Mouse (Mus musculus) forebrain, embryonic 10.5 days (tissue): ENCODE measurements at regions not wholly inside any gene's neighbourhood (a gene's known extent, or its start where the extent isn't known, plus 50 kb on each side); places are given as distances from the start of the nearest gene placed in this dataset.

ENCODE experiments used
- DNase-seq: peaks from one replicate; pipeline ENCODE4 v3.0.0-alpha.2; 2017; ENCODE audit warnings: low spot score; ENCODE audit errors: extremely low spot score
- H3K27ac ChIP-seq: fragments of 300-500 bp; sonication (generic); 2 replicates; pipeline ENCODE4 v1.5.1; 2016; ENCODE audit warnings: mild to moderate bottlenecking
- H3K27me3 ChIP-seq: fragments of 300-500 bp; sonication (generic); 2 replicates; pipeline ENCODE4 v1.6.1; 2016; ENCODE audit warnings: mild to moderate bottlenecking; ENCODE audit not compliant: poor library complexity, severe bottlenecking
- H3K36me3 ChIP-seq: fragments of 300-500 bp; sonication (generic); replicated peaks from 2 replicates; pipeline ENCODE4 v1.6.1; 2016; ENCODE audit warnings: mild to moderate bottlenecking, moderate library complexity
- H3K4me1 ChIP-seq: fragments of 300-500 bp; sonication (generic); 2 replicates; pipeline ENCODE4 v1.6.1; 2016
- H3K4me3 ChIP-seq: fragments of 300-500 bp; sonication (generic); 2 replicates; pipeline ENCODE4 v1.5.1; 2016; ENCODE audit warnings: mild to moderate bottlenecking, moderate library complexity
- H3K9me3 ChIP-seq: fragments of 300-500 bp; sonication (generic); 2 replicates; pipeline ENCODE4 v1.6.1; 2016; ENCODE audit warnings: mild to moderate bottlenecking, moderate library complexity
- WGBS: fragments of 180-500 bp; shearing (Covaris S2); methylation state at CpG from one replicate; pipeline ENCODE4 v1.1.7; 2016; 5-methylcytosine and 5-hydroxymethylcytosine counted together

DNA sequence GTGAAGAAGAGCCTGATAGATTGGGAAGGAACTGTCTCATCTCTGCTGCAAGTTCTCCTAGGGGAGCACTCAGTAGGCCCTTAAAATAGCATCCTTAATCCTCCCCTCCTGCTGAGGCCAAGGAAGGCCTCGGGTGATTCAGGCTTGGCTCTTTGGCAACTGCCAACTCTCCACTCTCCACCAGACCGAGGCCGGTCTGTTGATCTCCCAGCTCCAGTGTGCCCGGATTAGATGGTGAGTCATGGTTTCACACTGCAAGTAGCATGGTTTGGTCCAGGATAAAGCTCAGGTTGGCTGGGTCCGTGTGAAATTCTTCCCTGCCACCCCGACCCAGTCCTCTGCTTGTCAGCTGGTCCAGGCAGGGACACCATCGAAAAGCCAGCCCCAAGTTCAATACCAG is 437.5 kb upstream of the Tbx3 start:
- no peak for DNase-seq
- Histone ChIP-seq H3K36me3 (no peaks in the 10 kb centered on the region), H3K4me1 (no peaks in the 10 kb centered on the region; the same call in 1 of the 2 replicates), H3K27ac (no peak overlapping the region), H3K4me3 (no peak overlapping the region), H3K9me3 (no peaks in the 10 kb centered on the region), H3K27me3 (no peaks in the 10 kb centered on the region)
- WGBS = 78% methylated on average over 7 of the region's 7 CpGs

DNA sequence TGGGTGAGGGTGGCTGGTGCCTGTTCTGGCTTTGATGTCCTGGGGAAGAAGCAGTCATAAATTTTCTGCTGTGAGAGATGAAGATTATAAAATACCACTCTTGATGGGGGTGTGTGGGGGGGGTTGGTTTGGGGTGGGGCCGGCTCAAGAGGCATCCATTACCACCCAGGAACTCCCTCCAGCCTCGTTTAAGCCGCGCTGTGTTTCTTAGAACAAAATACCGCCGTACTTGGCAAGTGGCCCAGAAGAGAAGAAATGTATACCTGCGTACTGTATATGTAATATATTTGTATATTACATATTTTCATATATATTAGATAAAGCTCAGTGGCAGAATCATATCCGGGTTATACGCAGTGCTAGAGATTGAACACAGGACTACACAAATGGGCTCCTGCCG is 434.6 kb upstream of the Tbx3 start:
- H3K27me3 ChIP-seq = no peaks in the 10 kb centered on the region
- no peak for DNase-seq
- H3K4me3 ChIP-seq = no peak overlapping the region
- H3K9me3 ChIP-seq = no peaks in the 10 kb centered on the region
- H3K36me3 ChIP-seq = no peaks in the 10 kb centered on the region
- H3K4me1 ChIP-seq = no peaks in the 10 kb centered on the region; the same call in 1 of the 2 replicates
- H3K27ac ChIP-seq = no peak overlapping the region
- 92% methylated on average over 10 of the region's 10 CpGs for WGBS

DNA sequence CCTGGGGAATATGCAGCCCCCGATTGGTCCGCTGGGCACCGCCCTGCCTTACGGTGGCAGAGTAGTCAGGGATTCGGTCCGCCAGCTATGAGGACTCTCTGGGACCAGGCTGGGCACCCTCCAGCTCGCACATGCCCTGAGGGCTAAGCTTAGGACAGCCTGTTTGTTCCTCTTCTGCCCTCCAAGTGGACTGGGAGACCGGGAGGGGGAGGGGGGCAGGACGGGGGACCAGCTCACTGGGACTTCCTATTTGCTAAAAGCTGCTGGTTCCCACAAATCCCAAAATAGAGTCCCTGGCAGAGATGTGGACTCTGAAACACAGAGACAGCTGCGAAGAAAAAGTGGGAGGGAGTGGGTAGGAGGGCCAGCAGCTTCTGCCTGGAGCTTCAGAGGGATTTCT is 423.6 kb upstream of the Tbx3 start:
- Histone ChIP-seq H3K4me1 (peaks cover 10% of the 10 kb centered on the region), H3K27ac (no peak overlapping the region; the same call in 1 of the 2 replicates), H3K4me3 (no peak overlapping the region), H3K27me3 (no peaks in the 10 kb centered on the region; the same call in 1 of the 2 replicates), H3K9me3 (no peaks in the 10 kb centered on the region), H3K36me3 (no peaks in the 10 kb centered on the region)
- no peak for DNase-seq
- 47% methylated on average over 10 of the region's 10 CpGs for WGBS

DNA sequence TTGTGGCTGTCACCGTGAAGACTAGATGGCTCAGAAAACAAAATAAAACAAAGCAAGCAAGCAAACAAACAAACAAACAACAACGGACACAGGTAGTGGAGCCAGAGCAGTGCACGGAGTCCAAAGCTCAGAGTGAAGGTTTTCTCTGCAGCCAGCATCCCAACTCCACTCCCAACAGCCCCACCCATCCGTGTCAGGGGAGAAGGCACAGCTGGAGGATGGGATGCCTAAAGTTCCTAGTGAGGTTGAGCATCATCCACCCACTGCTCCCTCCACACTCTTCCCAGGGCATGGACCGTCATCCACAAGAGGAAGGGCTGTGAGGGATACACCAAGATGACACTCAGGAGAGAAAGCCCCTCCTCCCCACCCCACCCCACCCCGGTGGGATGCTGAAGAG is 421.8 kb upstream of the Tbx3 start:
- H3K4me1 ChIP-seq = peaks cover 11% of the 10 kb centered on the region
- 89% methylated on average over 6 of the region's 6 CpGs for WGBS
- H3K27me3 ChIP-seq = no peaks in the 10 kb centered on the region; the same call in 1 of the 2 replicates
- no peak overlapping the region for H3K4me3 ChIP-seq
- H3K27ac ChIP-seq = no peak overlapping the region
- H3K36me3 ChIP-seq = no peaks in the 10 kb centered on the region
- DNase-seq = no peak
- no peaks in the 10 kb centered on the region; the same call in 1 of the 2 replicates for H3K9me3 ChIP-seq

DNA sequence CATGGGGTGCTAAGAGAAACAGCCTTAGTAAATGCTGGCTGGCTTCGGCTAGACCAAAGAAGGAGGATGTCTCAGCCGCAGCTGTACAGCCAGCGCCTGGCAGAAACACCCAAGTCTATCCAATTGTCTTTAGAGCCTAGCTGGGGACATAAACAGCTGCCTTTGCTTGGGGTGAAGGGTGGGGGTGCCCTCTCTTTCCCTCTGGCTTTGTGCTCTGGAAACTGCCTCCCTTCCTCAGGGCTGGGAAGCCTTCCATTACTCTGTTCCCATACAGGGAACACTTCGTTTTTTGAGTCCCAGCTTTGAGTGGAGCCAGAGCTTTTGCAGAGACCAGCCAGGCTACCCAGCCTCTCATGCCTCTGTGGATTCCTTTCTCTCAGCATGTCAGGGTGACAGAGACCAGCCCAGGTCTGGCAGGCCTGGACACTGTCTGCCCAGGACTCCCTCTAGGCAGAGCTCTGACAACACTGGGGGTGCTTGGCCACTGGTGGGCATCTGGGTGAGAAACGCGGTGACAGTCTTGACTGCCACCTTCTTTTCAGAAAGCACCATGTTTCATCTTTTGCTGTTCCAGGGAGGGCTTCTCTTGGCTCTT is 421.2 kb upstream of the Tbx3 start:
- H3K27ac ChIP-seq = no peak overlapping the region

DNA sequence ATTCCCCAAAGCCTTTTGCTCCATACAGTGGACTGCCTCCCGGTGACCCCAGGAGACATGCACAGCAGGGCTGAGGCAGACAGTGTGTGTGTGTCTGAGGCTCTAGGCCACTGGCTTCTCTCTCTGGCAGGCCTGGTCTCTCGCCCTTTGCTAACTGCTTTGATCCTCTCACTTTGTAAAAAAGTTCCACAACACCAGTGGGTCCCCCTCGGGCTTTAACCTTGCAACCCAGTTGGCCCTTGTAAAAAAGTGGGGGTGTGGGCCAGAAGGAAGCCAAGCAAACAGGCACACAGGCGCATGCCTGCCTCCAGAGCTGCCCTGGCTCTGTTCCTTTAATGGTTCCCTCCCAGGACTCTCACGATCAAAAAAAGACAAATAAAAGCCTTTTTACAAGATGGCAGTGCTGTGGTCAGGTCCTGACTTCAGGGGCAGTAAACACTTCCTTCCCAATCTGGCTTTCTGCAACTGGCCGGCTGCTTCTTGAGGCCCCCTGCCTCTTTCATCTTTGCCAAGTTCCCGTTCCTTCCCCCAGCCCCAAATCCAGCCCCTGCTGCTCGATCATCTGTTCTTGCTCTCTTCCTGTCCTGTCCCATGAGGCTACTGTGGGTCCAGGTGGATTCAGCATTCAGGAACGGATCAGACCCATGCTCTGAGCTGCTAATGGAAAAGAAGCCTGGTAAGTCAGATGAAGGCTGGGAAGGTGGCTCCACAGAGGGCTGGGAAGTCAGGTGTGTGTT is 419.0 kb upstream of the Tbx3 start:
- WGBS = 50% methylated on average over 9 of the region's 9 CpGs
- Histone ChIP-seq H3K27ac (0 out of 2 replicates have a peak overlapping the region, but pooled peaks have one; percentile 16), H3K4me3 (no peak overlapping the region), H3K27me3 (no peaks in the 10 kb centered on the region; the same call in 1 of the 2 replicates), H3K4me1 (peaks cover 11% of the 10 kb centered on the region), H3K36me3 (no peaks in the 10 kb centered on the region), H3K9me3 (no peaks in the 10 kb centered on the region; the same call in 1 of the 2 replicates)
- no peak for DNase-seq

More for the DNA sequence above, 421.2 kb upstream of the Tbx3 start:
- Histone ChIP-seq H3K9me3 (no peaks in the 10 kb centered on the region; the same call in 1 of the 2 replicates), H3K4me1 (peaks cover 11% of the 10 kb centered on the region), H3K36me3 (no peaks in the 10 kb centered on the region), H3K27me3 (no peaks in the 10 kb centered on the region; the same call in 1 of the 2 replicates), H3K4me3 (no peak overlapping the region)
- DNase-seq = no peak
- 85% methylated on average over 6 of the region's 6 CpGs for WGBS

- H3K4me1 ChIP-seq = peaks cover 15% of the 10 kb centered on the region
- WGBS = 43% methylated on average over 21 of the region's 21 CpGs
- H3K4me3 ChIP-seq = no peak overlapping the region
- 0 out of 2 replicates have a peak, but pooled peaks cover 8% of the 10 kb centered on the region for H3K27me3 ChIP-seq
- H3K9me3 ChIP-seq = no peaks in the 10 kb centered on the region; the same call in 1 of the 2 replicates
- peak overlapping the region; percentile 65 for H3K27ac ChIP-seq
- H3K36me3 ChIP-seq = no peaks in the 10 kb centered on the region
- DNase-seq = no peak
Observed at GRCm38 (mm10) chr5:119257374-119258120, 412.9 kb upstream of the Tbx3 start.

DNA sequence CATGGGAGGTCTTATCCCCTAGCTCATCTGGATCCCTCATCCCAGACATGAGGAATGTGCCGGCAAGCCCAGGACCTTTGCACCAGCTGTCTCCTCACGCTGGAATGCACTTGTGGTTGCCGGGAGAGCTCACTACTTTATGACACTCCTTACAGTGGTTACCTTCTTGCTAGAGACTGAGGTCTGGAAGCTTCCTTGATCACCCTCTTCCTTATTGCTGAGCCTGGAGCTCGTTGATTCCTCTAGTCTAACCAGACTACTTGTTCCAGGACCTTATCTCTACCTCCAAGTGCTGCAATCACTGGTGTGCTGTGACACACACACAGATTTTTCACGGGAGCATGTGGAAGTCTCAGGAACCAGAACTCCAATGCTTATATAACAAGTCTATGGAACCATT is 411.6 kb upstream of the Tbx3 start:
- 93% methylated on average over 5 of the region's 5 CpGs for WGBS
- Histone ChIP-seq H3K27ac (no peak overlapping the region), H3K4me1 (peaks cover 15% of the 10 kb centered on the region), H3K4me3 (no peak overlapping the region), H3K9me3 (no peaks in the 10 kb centered on the region), H3K36me3 (no peaks in the 10 kb centered on the region), H3K27me3 (0 out of 2 replicates have a peak, but pooled peaks cover 8% of the 10 kb centered on the region)
- no peak for DNase-seq

DNA sequence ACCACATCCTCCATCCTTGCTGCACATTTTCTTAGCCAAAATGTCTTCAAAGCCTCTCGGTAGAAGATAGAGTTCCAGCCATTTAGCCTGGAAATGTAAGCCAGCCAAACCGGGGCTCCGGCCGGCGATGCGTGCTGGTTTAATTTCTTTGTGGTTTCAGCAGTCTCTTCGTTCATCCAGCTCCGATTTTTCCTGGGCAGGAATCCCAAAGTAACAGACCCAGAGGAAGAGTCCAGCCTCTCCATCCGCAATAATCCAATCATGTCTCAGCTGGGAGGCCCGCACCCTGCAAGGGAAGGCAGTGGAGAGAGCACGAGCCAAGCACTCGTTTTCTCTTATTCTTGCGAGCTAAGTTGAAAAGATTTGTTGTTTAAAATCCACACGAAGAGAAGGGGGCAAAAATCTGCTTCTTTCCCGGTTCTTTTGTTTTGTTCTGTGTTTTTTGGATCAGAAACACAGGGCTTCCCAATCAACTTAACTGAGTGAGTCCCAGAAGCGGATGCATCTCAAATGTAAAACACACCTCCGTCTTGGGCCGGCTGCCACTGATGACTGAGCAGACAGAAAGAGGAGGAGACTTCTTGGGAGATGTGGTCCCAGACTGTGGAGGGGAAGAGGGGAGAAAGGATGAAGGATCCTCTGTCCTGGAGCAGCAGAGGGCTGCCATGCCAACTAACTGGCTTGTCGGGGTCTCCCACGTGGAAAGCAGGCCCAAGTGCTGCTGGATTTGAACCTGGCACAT is 405.1 kb upstream of the Tbx3 start:
- Histone ChIP-seq H3K4me3 (no peak overlapping the region), H3K27ac (no peak overlapping the region), H3K36me3 (no peaks in the 10 kb centered on the region), H3K9me3 (no peaks in the 10 kb centered on the region; the same call in 1 of the 2 replicates), H3K4me1 (no peaks in the 10 kb centered on the region), H3K27me3 (no peaks in the 10 kb centered on the region)
- DNase-seq = no peak
- 77% methylated on average over 20 of the region's 20 CpGs for WGBS

GRCm38 (mm10) chr5:119271234-119271852 is 399.1 kb upstream of the Tbx3 start:
- 91% methylated on average over 26 of the region's 26 CpGs for WGBS
- Histone ChIP-seq H3K4me3 (no peak overlapping the region), H3K4me1 (no peaks in the 10 kb centered on the region), H3K27ac (no peak overlapping the region), H3K9me3 (no peaks in the 10 kb centered on the region; the same call in 1 of the 2 replicates), H3K36me3 (no peaks in the 10 kb centered on the region), H3K27me3 (no peaks in the 10 kb centered on the region; the same call in 1 of the 2 replicates)
- DNase-seq = no peak

DNA sequence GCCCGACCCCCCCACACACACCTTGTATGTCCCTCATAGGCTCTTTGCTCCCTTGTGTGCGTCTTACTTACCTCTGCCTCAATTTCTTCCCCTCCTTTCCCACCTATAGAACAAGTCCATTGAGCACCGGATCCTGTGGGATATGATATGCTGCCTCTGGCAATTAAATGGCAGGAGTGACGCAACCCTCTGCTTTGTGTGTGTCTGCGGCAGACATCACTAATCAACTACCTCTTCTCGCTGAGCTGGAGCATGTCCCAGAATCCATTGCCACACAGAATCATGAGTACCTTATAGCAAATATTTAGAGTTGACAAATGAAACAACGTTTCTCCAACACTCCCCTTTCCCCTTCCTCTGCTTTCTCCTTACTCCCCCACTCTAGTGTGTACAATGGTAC is 397.3 kb upstream of the Tbx3 start:
- no peaks in the 10 kb centered on the region for H3K36me3 ChIP-seq
- no peaks in the 10 kb centered on the region for H3K9me3 ChIP-seq
- no peaks in the 10 kb centered on the region for H3K4me1 ChIP-seq
- no peak overlapping the region for H3K27ac ChIP-seq
- DNase-seq = no peak
- no peak overlapping the region for H3K4me3 ChIP-seq
- 89% methylated on average over 7 of the region's 7 CpGs for WGBS
- H3K27me3 ChIP-seq = no peaks in the 10 kb centered on the region; the same call in 1 of the 2 replicates

GRCm38 (mm10) chr5:119273615-119274014 is 396.9 kb upstream of the Tbx3 start:
- Histone ChIP-seq H3K4me1 (no peaks in the 10 kb centered on the region), H3K27ac (no peak overlapping the region), H3K36me3 (no peaks in the 10 kb centered on the region), H3K27me3 (no peaks in the 10 kb centered on the region; the same call in 1 of the 2 replicates), H3K4me3 (no peak overlapping the region), H3K9me3 (no peaks in the 10 kb centered on the region)
- no peak for DNase-seq
- WGBS = 89% methylated on average over 3 of the region's 3 CpGs
